Mouse (Mus musculus) frontal cortex, postnatal 10 days (tissue): Measurements from ENCODE around the gene Itgb5.

ENCODE experiments used
- DNase-seq, 2 experiments: peaks; one replicate each; pipeline ENCODE4 v3.0.0; 2022; ENCODE audit warnings: low spot score in 2 of 2, mixed read lengths in 1 of 2

Gene Itgb5

DNA sequence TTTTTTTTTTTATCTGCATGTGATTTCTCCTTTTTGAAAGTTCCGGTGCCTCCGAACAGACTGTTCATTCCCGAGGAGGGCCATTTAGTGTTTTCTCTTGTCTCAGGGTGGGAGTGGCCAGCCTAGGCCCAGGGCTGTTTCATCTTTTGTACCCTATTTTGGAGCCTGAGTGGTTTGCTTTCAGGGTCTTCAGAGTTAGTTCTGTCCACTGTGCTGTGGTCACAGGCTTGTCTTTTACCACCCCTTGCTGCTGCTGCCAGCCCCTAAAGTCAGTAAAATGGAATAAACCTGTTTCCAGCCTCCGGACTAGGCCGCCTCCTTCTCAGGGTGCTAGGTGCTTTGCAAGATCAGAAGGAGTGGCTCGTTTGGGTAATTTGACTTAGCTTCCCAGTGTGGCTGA lies 2.6 kb downstream of the Itgb5 start:
- no peak for DNase-seq

DNA sequence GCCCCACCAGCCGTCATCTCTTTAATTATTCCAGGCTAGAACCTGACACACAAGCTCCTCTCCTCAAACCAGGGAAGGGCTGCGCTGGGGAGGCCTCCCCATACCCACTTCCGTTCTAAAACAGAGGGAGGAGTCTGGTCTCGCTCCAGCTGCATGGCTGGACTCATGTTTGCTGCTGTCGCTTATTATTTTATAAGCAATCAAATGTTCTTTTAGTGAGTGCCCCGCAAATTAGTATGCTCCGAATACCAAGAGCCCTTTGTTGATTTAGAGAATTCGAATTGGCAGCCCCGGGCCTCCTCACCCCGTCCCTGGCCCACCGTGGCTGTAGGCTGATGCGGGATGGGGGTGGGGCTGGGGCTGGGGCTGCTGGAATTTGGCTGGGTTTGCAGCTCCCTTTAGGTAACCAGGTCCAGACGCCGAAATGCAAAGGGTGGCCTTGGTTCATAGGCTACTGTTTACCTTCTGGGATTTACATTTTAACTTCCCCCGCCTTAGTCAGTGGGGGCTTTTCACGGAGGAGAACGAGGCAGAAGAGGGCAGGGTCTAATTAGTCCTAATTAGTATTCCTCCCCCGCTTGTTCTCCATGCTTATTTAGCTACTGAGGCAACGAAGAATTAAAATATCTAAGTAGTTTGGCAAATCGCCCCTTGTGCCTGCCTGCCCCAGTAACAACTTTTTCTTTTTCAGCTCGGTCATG lies 3.4 kb downstream of the Itgb5 start:
- no peak for DNase-seq

DNA sequence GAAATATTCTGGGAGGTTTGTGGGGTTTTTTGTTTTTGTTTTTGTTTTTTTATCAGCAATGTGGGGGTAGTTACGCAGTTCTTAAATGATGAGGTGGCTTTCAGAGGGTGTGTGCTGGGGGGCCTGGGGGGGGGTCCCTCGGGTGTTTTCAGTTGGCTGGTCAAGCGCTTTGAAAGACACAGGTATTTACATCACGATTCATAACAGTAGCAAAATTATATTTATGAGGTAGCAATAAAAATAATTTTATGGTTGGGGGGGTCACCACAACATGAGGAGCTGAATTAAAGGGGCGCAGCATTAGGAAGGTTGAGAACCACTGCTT lies 3.9 kb downstream of the Itgb5 start:
- no peak for DNase-seq

DNA sequence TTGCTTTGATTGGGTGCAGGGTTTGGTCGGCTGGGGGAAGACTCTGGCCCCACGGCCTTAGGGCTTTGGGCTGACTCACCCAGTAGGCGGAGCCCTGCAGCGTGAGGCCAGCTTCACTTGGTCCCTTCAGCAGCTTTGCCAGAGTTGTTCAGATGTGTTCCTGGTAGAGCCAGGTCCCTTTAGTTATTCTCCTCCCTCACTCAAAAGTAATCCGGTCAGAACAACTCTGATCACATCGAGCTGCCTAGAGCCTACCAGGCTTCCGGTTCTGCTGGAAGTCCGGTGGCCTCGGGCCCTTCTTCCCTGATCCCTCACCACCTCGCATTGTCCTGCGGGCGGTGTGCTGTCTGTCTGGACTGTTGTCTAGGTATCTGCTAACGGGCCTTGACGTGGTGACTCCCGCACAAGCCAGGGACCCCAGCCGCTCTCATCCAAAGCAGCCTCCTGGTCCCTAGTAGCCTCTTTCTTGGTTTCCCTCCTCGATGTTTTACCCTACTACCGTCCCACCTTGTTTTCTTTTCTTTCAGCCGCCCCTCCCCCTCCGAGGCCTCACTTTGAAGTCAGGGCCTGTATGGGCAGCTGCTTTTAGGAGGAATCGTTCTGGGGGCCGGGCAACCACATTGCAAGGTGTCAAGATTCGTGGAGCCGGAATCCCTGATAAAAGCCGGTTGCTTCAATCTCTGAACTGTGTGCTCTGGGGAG lies 4.5 kb downstream of the Itgb5 start:
- no peak for DNase-seq

DNA sequence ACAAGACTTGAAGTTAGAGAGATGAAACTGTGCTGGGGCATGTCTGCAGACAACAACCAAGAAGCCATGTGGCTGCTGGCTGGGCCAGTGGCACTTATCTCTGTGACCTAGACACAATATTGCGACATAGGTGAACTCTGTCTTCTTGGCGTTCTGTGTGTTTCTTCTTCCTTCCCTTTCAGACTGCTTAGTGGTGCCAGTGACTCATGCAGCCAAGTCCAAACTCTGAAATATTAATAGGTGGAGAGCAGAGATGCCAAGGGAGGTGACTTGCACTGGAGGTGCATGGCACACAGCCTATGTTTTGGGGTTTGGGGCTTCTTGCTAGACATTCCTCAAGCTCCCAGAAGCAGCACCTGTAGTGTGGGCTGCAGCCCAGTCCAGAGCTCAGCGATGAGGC lies 7.2 kb downstream of the Itgb5 start:
- DNase-seq: no peak

DNA sequence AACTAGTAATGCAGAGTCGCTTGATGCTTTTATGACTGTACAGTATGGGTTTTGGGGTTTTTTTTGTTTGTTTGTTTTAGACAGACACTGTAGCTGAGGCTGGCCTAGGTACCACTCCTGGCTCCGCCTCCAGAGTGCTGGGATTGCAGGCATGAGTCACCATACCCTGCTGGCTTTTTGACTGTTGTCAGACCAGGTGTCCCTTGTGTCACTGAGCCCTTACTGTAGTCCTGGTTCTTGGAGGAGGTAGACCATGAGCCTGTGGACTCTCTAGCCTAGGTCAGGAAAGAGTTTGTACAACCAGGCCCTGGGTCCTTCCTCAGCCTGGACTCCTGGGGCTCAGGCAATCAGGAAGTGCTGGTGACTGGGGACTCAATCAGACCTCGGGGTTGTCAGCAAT lies 7.7 kb downstream of the Itgb5 start:
- no peak for DNase-seq

DNA sequence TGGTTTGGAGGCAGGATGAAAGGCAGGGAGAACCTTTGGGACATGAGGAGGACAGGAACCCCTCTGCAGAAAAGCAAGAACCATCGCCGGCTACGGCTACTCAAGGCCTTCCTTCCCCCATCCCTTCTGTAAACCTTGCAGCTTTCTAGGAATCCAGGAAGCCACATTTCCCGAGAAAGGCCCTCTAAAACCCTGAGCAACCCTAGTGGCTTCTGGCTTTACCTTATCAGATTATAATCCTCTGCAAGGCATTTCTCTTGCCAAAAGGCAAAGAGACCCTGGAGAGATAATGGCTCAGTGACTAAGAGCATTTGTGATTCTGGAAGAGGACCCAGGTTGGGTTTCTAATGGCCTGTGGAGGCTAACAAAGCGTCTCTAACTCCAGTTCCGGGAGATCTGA lies 11.2 kb downstream of the Itgb5 start:
- no peak for DNase-seq

DNA sequence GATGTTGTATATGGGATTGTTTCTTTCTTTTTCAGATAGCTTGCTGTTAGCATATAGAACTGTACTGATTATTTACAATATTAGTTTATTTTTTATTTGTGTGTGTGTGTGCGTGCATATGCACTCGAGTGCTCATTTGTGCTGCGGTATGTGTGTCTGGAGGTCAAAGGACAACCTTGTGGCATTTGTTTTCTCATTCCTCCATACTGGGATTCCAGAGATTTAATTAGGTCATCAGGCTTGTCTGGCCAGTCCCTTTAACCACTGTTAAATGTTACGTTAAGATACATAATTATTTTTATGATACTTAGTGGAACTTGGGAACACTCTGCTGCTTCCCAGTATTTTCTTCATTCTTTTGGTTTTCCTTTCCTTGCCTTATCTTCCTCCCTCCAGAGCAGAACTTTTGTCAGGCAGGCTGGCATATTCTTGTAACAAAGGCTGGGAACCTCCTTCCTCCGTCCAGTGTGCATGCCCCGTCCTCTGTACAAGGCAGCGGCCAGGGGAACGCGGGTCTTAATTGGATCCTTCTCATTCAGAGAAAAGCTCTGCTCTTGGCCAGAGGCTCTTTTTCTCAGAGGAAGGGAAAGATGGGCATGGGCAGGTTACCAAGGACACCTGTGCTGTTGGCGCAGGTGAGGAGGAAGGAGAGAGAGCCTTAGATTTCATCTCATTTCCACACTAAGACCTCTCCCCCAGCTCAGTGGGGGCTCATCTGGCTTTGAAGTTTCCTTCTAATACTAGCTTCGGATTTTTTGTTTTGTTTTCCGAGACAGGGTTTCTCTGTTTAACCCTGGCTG lies 12.8 kb downstream of the Itgb5 start:
- DNase-seq: no peak

DNA sequence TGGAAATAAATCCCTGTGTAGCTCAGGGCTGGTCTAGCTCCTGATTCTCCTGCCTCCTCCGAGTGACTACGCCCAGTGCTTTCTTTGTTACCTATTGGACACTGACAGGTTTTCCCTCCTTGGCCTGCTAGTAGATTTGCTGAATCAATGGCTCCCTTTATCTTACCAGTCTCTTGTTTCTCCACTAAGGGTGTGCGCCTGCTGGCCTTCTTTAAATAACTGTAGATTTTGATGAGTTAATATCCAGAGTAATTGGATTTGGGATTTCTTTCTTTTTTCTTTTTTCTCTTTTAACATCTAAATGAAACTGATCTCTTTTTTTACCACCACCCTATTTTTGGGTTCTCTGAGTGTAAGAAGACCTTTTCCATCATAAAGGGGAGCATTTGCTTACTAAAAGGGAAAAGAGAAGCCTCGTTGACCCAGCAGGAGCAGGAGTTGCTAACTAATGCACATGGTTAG lies 14.7 kb downstream of the Itgb5 start:
- DNase-seq: no peak

DNA sequence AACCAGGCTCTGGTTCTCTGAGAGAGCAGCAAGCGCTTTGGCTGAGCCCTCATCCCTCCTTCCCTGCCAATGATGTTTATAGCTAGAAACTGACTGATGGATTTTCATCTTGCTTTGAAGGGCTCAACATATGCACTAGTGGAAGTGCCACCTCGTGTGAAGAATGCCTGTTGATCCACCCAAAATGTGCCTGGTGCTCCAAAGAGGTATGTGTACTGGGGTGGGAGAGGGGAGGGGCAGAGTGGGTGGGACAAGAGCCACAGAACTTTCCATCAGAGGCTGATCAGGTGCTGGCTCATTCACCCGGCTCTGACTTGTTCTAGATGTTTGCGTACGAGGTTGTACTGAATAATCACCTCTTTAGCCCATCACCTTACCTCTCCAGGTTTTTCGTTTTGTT lies 15.4 kb downstream of the Itgb5 start:
- no peak for DNase-seq

DNA sequence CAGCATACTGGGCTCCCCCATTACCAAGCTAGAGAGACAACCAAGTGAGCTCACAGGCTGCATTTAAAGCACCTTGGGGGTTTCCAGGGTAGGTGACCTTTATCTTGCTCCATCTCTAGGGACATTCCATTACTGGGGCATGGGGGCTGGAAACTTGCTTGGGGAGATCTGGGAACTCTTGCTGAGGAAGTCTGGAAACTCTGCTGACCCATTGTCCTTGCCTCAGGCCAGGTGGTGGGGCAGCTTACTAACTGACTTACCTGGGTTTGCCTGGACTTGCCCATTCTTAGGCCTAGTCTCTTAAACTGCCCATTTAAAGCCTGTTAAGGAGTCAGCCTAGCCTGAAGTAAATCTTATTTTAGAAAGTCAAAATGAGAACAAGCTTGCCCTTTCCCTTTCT lies 23.8 kb downstream of the Itgb5 start:
- DNase-seq: no peak

DNA sequence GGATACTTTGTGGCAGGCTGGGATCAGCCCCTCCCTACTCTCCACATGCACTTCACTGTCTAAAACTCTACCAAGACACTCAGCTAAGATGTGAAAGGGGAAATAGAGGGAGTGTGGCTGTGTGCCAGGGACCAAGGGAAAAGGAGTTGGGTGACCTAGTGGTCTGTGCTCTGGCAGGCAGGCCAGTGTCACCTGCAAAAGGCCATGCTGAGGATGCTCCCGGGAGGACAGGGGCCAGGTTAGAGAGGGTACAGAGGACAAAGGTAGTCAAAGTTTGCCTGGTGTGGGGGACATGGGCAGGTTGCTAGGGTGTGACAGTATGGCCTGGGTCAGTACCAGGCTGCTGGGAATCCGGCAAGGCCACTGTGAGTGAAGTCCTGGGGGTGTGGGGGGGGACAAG lies 29.3 kb downstream of the Itgb5 start:
- DNase-seq: no peak

DNA sequence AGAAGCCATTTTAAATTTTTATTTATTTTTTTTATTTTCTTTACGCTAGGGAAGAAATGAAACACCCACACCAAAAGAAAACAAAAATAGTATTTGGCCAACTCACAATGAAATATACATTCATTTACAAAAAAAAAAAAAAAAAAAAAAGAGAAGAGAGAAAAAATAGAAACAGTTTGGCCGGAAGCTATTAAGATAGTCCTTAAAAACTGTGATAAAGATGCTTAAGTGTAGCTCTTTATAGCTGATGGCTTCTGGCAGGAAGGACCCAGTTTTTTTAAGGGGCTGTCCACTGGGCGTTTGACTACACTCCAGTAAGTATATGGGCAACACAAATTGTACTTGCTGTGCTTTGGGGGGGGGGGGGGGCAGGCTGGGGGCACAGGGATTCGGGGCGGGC lies 29.9 kb downstream of the Itgb5 start:
- DNase-seq: no peak

DNA sequence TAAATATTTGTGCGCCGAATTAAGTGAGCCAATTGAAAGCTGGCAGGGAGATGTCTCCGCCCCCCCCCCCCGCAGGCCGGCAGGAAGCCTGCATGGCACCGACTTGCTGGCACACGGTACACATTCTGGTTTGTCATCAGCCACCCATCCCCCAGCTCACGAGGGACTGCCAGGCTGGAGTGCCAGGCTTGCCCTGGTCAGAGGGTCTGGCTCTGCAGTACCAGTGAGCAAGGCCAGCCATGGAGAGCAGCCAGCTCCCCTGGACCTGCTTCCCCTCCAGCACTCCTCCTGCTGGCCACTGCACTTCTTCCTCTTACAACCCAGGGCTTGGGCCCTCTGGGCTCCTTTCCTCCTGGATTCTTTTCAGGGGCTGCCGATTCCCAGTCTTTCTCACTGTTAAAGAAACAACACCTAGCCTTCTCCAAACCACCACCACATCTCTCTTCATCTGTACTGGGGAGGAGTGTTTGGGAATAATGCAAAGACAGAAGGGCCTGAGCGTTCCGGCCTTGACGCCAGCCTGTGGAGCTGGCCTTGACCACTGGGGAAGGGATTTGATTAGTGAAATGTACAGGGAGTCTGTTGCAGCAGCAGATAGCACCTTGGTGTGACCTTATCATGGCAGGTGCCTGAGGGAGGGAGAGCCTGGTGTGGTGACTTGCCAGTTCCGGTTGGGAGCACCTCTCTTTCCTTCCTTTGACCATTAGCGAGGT lies 30.7 kb downstream of the Itgb5 start:
- peak; percentile 79 to 87 for DNase-seq

DNA sequence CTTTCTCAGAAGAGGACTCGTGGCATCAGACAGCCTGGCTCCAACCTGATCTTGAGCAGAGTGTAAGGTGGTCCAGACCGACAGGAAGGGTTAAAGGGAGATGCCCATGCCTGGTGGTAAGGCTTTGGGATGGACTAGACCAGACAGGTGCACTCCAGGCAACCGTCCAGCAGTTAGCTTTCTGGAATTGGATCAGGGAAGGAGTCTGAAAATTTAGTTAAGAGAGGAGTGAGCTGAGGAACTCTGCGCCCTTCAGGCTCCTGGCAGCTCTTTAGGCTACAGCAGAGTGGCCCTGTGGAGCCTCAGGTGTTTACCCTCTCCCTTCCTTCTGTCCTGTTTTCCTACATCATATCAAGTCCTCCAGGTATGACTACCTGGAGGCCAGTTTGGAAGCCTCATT lies 32.9 kb downstream of the Itgb5 start:
- no peak for DNase-seq

DNA sequence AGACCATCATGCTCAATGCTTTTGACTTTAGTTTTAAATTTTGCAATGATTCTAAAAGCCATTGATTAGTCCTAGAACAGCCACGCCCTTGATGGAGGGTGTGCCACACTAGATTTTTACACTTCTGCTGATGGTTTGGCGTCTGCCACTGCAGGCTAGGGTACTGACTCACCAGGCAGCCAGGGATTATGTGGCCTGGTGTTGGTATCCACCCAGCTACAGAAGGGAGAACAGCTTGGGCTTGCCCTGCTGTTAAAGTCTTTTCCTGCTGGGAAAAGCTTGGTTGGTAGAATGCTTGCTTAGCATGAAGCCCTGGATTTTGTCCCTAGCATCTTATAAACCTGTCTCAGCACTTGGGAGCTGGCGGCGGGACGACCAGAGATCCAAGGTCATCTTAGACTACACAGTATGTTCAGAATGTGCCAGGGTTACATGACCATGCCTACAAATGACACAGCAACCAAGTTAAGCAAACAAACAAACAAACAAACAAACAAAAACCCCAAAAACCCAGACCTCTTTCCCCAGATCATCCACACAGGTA lies 33.8 kb downstream of the Itgb5 start:
- DNase-seq: no peak

DNA sequence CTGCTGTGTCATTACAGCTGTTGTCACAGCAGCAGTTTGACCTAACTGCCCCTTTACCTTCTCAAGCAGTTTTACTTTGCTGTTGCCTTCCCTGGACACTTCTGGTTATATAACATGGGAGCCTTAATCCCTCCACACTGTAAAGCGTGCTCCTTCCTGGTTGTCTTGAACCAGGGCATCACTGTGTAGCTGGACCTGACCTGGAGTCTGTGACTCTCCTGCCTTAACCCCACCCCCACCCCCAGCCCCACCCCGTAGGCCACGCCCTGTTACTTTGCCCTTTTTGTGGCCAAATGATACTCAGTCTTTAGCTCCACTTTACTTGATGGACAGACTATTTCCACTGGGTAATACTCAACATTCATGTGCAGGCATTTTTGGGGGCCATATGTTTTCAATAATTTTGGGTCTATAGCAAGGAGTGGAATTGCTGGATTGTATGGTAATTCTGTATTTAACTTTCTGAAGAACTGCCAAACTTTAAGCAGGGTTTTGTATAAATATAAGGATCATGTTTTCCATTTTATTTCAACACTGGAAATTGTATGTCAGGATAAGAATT lies 40.8 kb downstream of the Itgb5 start:
- no peak for DNase-seq

DNA sequence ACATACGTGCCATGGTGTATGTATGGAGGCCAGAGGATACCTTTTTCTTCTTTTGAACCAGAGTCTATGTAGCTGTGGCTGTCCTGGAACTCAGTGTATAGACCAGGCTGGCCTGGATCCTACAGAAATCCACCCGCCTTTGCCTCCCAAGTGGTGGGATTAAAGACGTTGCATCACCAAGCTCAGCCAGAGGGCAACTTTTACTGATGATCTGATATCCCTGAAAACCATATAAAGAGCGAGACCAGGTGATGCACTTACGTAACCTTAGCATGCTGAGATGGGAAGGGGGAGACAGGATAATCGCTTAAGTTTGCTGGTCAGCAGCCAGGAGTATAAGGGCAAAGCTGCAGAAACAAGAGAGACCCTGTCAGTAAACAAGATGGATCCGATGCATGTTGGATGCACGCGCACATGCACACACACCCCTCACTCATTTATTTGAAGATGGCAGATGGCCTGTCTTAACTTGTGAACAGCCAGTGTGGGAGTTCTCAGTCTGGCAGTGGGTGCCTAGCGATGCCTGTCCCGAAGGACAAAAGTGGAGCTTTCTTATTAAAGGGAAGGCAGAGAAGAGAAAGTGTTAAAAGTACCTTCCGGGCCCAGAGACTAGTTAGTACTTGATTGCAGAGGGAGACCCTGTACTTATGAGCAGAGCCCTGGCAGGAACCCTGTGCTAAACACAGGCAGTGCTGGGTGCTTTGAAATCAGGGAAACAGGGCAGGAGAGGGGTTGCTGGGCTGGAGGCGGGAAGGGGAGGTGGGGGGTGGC lies 41.7 kb downstream of the Itgb5 start:
- DNase-seq: no peak

DNA sequence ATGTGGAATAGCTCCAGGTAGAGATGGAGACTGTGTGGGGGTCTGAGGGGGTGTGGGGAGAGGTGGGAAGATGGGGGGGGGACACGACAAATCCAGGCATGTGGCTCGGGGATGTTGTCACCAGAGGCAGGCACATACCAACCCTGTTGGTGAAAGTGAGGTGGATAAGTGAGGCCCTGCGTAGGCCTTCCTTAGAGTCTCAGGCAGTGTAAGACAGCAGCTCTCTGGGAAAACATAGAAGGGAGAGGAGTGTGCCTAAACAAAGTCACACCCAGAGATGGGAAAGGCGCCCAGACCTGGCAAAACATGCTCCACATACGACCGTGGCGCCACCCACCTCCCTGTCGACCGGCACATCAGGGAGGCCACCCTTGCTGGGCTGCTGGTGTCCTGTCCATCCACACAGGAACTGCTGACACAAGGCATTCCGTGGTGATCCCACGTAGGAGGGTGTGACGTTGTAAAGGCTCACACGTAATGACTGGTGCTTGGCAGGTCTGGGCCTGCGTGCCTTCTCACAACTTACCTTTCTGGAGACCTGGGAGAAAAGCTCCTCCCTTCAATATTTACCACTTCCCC lies 42.5 kb downstream of the Itgb5 start:
- DNase-seq: no peak

DNA sequence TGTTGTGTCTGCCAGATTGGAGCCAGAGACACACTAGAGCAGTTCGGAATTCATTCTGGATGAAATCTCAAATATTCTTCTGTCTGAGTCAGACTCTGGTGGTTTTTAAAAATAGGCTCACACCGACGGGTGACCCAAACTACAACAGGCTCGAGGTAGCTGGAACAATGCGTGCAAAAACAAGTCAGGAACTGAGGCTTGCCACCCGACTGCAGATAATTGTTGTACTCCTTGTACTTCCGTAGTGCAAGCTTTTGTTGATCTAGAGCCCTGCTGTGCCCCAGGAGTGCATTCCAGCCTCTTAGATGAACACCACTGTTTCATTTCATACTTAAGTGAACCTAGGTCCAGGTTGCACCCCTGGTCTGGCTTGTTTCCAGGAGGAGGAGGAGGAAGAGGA lies 43.8 kb downstream of the Itgb5 start:
- no peak for DNase-seq
